Mouse (Mus musculus): ENCODE data around the gene Fam160a2.
"Not testable (repeated sequence)": the region's sequence is repeated elsewhere in the genome, so short reads cannot be mapped to it uniquely, and the experiment has no call there.

Fam160a2 gene

GRCm38 (mm10) chr7:105394606-105395005 is 5.2 kb downstream of the Fam160a2 start:
- no peak for DNase-seq (ENCODE audit: inconsistent age in 2 of 2, low spot score in 1 of 2)

DNA sequence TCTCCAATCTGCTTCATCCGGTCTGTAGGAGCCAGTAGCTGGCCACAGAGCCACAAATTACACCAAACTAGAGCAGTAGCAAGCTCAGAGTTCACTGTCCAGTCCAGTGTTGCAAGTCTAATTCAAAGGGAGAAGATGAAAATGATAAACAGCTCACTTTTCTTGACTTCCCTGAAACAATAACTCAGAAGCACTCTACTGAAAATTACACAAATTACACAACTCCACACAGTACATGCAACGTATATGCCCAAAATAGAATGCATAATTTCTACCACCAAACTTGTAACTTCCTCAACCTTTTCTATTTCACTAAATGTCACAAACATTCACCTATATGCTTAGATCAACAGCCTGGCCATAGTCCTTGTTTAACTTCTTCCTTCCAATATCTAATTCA is 9.6 kb downstream of the Fam160a2 start:
- DNase-seq (ENCODE audit: inconsistent age in 2 of 2, low spot score in 1 of 2), result no peak

DNA sequence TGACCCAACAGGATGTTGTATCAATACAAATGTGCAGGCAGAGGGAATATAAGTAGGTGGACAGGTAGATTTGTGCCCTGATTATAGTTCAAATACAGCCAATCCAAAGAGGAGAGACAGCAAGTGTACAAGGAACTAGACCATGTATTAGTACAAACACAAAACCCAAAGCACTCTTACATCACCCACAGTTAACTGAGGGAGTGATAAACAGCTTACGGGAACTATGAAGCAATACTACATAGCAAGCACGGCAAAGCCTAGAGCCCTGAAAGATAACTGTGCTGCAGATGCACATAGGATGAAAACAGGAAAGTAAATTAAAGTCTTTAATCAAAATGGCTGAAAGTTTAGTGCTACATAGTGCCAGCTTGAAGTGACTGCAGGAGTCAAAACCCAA is 12.2 kb downstream of the Fam160a2 start:
- no peak for DNase-seq (ENCODE audit: inconsistent age in 2 of 2, low spot score in 1 of 2)

DNA sequence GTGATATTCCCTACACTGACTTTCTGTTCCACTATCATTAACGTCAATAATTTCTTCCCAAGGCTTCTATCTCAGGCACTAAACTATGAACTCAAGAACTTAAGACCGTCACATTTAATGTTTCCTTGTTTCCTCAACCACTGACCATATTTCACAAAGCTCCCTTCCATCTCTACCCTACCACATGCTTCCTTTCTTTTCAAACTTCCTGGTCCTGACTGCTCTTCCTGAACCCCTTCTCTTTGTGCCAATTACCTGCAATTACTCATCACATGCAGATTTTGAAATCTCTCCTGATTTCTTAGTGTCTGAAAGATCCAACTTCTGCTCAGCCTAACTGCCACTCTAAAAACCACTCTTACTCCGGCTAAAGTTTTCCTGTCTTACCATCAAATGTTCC is 19.5 kb downstream of the Fam160a2 start:
- DNase-seq (ENCODE audit: inconsistent age in 2 of 2, low spot score in 1 of 2), result no peak

DNA sequence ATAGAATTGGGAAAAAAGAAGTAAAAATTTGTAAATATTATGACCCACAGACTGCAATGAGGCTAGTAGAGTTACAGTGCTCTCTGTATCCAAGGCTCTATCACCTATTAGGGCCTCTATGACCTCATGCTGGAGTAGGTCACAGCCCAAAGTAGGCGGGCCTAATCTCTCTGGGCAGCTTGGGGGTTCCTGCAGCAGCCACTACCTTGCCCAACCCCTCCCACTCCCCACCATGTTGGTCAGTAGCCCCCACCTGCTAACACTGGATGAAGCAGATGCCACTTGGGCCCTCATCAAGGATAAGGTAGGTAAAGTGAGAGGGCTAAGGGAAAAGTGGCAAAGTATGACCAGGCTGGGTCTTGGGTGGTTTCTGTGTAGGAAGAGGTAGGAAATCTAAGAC is 25.0 kb downstream of the Fam160a2 start, which contains the start of gene Gm5901:
Gm5901 (plus strand) TSS at position 173 of the 400 bp plus-strand sequence.
- DNase-seq (ENCODE audit: inconsistent age in 2 of 2, low spot score in 1 of 2), result no peak

- DNase-seq (ENCODE audit: inconsistent age in 2 of 2, low spot score in 1 of 2), result no peak
These were observed 25.9 kb downstream of the Fam160a2 start for GRCm38 (mm10) chr7:105373976-105374375.

DNA sequence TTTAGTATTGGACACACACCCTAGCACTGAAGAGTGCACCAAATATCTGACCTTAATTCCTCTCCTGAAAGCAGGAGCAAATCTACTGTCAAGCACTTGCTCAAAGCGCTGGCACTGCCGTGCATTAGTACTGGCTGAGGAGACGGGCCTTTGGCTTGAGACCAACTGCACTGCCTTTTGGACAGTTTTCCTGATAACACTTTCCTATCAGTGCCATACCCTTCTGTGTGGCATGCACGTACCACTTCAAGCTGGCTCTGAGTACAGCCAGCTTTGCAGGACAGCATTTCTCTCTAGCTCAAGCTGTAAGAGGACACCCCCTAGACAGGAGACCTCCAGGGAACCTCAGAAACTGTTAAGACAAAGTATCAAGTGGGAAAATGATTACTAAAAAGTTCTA is 26.3 kb downstream of the Fam160a2 start:
- DNase-seq (ENCODE audit: inconsistent age in 2 of 2, low spot score in 1 of 2), result peak in 1 of 2 experiments; percentile 56

GRCm38 (mm10) chr7:105372912-105373311 is 26.9 kb downstream of the Fam160a2 start:
- DNase-seq (ENCODE audit: inconsistent age in 2 of 2, low spot score in 1 of 2), result no peak

- no peak for DNase-seq (ENCODE audit: inconsistent age in 2 of 2, low spot score in 1 of 2)
These were observed 31.3 kb downstream of the Fam160a2 start for GRCm38 (mm10) chr7:105368521-105368920.

- no peak for DNase-seq (ENCODE audit: inconsistent age in 2 of 2, low spot score in 1 of 2)
These were observed 31.9 kb downstream of the Fam160a2 start, which contains the start of gene Olfr692 for GRCm38 (mm10) chr7:105367930-105368329. Olfr692 (plus strand) TSS chr7:105368230.

DNA sequence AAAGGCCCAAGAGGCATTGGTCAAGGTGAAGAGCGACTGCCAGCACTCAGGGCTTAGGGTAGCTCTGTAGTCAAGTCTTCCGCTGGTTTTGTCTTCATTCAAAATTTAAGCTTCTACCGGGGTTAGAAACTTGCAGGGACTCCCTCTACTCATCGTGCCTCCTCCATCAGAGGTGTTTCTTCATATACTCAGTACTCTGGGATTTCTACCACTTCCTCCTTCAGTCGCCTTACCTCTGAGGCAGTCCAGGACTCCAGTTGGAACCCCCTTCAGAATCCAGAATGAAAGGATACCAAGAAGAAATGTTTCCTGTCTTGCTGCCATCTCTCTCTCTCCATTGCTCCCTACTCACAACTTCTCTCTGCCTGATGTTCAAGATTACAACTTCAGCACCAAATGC is 32.6 kb downstream of the Fam160a2 start:
- DNase-seq (ENCODE audit: inconsistent age in 2 of 2, low spot score in 1 of 2), result no peak

DNA sequence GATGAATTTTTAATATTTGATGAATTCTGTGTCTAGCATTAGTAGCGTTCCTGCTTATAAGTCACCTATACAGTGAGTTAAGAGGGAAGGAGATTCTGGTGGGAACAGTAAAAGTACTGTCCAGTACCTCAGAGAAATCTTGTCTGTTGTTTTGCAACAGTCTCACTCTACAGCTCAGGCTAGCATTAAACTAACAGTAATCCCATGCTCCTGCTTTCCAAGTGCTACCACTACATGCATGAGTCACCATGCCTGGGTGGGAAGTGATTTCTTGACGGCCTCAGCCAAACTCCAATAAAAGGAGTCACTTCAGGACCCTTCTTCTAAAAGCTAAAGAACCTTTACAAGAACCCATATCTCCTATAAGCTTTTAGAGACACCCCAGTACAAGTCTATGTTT is 38.1 kb downstream of the Fam160a2 start:
- DNase-seq (ENCODE audit: inconsistent age in 2 of 2, low spot score in 1 of 2), result no peak

GRCm38 (mm10) chr7:105356487-105356886 is 43.4 kb downstream of the Fam160a2 start:
- not testable (repeated sequence) for DNase-seq (ENCODE audit: inconsistent age in 2 of 2, low spot score in 1 of 2)

GRCm38 (mm10) chr7:105356064-105356463 is 43.8 kb downstream of the Fam160a2 start:
- not testable (repeated sequence) for DNase-seq (ENCODE audit: inconsistent age in 2 of 2, low spot score in 1 of 2)

DNA sequence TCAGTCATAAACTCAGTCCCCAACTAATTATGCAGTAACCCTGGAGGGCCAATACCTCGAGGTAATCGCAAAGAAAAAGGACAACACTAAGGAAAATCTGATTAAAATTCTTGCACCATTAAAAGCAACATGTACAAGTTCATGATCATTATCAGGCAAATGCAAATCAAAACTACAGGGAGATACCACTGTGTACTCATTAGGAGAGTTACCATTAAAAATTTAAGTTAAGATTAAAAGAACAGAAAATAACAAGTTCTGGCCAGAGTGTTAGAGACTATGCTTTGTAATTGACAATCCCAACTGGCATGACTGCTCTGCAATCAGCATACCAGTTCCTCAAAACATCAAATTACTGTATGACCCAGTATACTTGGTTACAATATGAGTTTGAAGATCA is 57.1 kb downstream of the Fam160a2 start:
- no peak for DNase-seq (ENCODE audit: inconsistent age in 2 of 2, low spot score in 1 of 2)

- no peak for DNase-seq (ENCODE audit: inconsistent age in 2 of 2, low spot score in 1 of 2)
These were observed 57.7 kb downstream of the Fam160a2 start, which contains the start of gene Olfr691 for GRCm38 (mm10) chr7:105342170-105342569. Olfr691 (minus strand) TSS chr7:105342270.

DNA sequence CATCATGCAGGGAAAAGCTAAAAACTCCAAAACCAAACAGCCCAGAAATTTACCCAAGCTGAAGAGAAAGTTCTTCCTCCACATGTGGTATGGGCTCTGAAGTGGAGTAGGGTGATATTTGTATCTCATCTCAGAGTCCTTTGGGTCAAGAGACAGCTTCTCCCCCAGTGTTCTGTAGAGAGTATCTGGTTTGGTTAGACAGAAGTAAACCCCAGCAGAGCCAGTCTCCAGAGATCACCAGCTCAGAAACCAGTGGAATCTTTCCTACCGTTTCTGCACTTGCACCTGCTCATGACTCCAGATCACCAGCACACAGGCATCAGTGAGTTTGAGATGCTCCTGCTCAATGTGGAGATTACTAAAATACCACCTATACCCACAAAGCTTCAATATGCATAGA is 65.8 kb downstream of the Fam160a2 start, which contains the start of gene Olfr690:
Olfr690 (minus strand) TSS at position 101 of the 400 bp plus-strand sequence.
- no peak for DNase-seq (ENCODE audit: inconsistent age in 2 of 2, low spot score in 1 of 2)

- DNase-seq (ENCODE audit: inconsistent age in 2 of 2, low spot score in 1 of 2), result no peak
These were observed 74.6 kb downstream of the Fam160a2 start for GRCm38 (mm10) chr7:105325302-105325701.

All from adrenal gland, adult (tissue).